Mouse (Mus musculus): Measurements from ENCODE around the gene Papolg.

- TF ChIP-seq CTCF (conservative IDR thresholded peaks at IDR 0.05; ENCODE audit: insufficient read depth, insufficient read length, low read depth, low read length) (no peak), POLR2A (IDR thresholded peaks at IDR 0.05; ENCODE audit: low read depth, low read length) (no peak)
Observed at GRCm38 (mm10) chr11:23820977-23821376, 74.1 kb downstream of the Papolg start.
